Mouse (Mus musculus): Measurements from ENCODE around the gene Apba2.

Apba2 gene

GRCm38 (mm10) chr7:64795554-64795953 is 294.0 kb downstream of the Apba2 start:
- DNase-seq (ENCODE audit: low read depth, low spot score) = no peak
